Mouse (Mus musculus) kidney, adult 18-20 months (tissue): ENCODE data around the gene Prune2.

ENCODE experiments used
- DNase-seq: peaks from one replicate; pipeline ENCODE4 v3.0.0; 2021

Gene Prune2

GRCm38 (mm10) chr19:17006220-17006907, 50.4 kb downstream of the Prune2 start:
- no peak for DNase-seq

- peak; percentile 5 for DNase-seq
Observed at GRCm38 (mm10) chr19:17011261-17011995, 55.5 kb downstream of the Prune2 start.

- DNase-seq = no peak
Observed at GRCm38 (mm10) chr19:17013085-17013484, 57.2 kb downstream of the Prune2 start.

- DNase-seq = no peak
Observed at GRCm38 (mm10) chr19:17014337-17015124, 58.6 kb downstream of the Prune2 start.

- no peak for DNase-seq
Observed at GRCm38 (mm10) chr19:17024748-17025147, 68.8 kb downstream of the Prune2 start.

GRCm38 (mm10) chr19:17030276-17030675, 74.4 kb downstream of the Prune2 start:
- peak; percentile 66 for DNase-seq

- DNase-seq = no peak
Observed at GRCm38 (mm10) chr19:17032314-17032713, 76.4 kb downstream of the Prune2 start.

- no peak for DNase-seq
Observed at GRCm38 (mm10) chr19:17046961-17047360, 91.0 kb downstream of the Prune2 start.

GRCm38 (mm10) chr19:17055892-17056291, 100.0 kb downstream of the Prune2 start:
- no peak for DNase-seq

- no peak for DNase-seq
Observed at GRCm38 (mm10) chr19:17060106-17060505, 104.2 kb downstream of the Prune2 start.

GRCm38 (mm10) chr19:17064421-17064820, 108.5 kb downstream of the Prune2 start:
- DNase-seq = no peak

- DNase-seq = no peak
Observed at GRCm38 (mm10) chr19:17069067-17069466, 113.1 kb downstream of the Prune2 start.

GRCm38 (mm10) chr19:17071205-17071604, 115.3 kb downstream of the Prune2 start:
- no peak for DNase-seq

GRCm38 (mm10) chr19:17072245-17072644, 116.3 kb downstream of the Prune2 start:
- DNase-seq = no peak

- no peak for DNase-seq
Observed at GRCm38 (mm10) chr19:17078643-17079316, 122.9 kb downstream of the Prune2 start.

- DNase-seq = no peak
Observed at GRCm38 (mm10) chr19:17081382-17081781, 125.5 kb downstream of the Prune2 start.

- DNase-seq = no peak
Observed at GRCm38 (mm10) chr19:17094067-17094466, 138.1 kb downstream of the Prune2 start.

GRCm38 (mm10) chr19:17096338-17096737, 140.4 kb downstream of the Prune2 start:
- no peak for DNase-seq

GRCm38 (mm10) chr19:17097210-17097609, 141.3 kb downstream of the Prune2 start:
- no peak for DNase-seq

GRCm38 (mm10) chr19:17108782-17109181, 152.9 kb downstream of the Prune2 start:
- DNase-seq = no peak

- DNase-seq = peak; percentile 41
Observed at GRCm38 (mm10) chr19:17124034-17124735, 168.3 kb downstream of the Prune2 start.

- DNase-seq = no peak
Observed at GRCm38 (mm10) chr19:17125380-17125779, 169.5 kb downstream of the Prune2 start.
